Mouse (Mus musculus) brain, embryonic 14.5 days (tissue): ENCODE measurements at regions not wholly inside any gene's neighbourhood (a gene's known extent, or its start where the extent isn't known, plus 50 kb on each side); places are given as distances from the start of the nearest gene placed in this dataset.

Experiments used
- CTCF ChIP-seq: fragments of 200-500 bp; IDR thresholded peaks from 2 replicates; pipeline ENCODE4 v1.5.1; 2012; ENCODE audit warnings: inconsistent platforms, mild to moderate bottlenecking, moderate library complexity, borderline replicate concordance; ENCODE audit not compliant: insufficient read depth, insufficient read length; ENCODE audit errors: extremely low read depth
- POLR2A ChIP-seq: fragments of 200-500 bp; IDR thresholded peaks from 2 replicates; pipeline ENCODE4 v1.6.1; 2012; ENCODE audit warnings: mild to moderate bottlenecking, inconsistent platforms, borderline replicate concordance; ENCODE audit not compliant: poor library complexity, insufficient read depth, insufficient read length, severe bottlenecking; ENCODE audit errors: extremely low read depth

- no peak for TF ChIP-seq POLR2A
- no peak for TF ChIP-seq CTCF
Observed at GRCm38 (mm10) chr6:6459006-6459917, 119.2 kb downstream of the Sem1 start.
